Mouse (Mus musculus) hindbrain, postnatal 0 days (tissue): ENCODE data around the gene 1700088E04Rik. TPM values are rescaled to one million over a fixed set of nuclear protein-coding genes. Genes with fewer than 3 reads are reported as not detected.

Experiments used
- ATAC-seq: fragments of 200-750 bp; cut with Nextera tagmentation; 2 replicates; pipeline ENCODE4 v1.8.0; 2017; ENCODE audit warnings: mild to moderate bottlenecking, moderate TSS enrichment, moderate library complexity
- DNase-seq: peaks from one replicate; pipeline ENCODE4 v3.0.0-alpha.2; 2015; ENCODE audit warnings: low spot score
- H3K27ac ChIP-seq: fragments of 300-500 bp; sonication (generic); 2 replicates; pipeline ENCODE4 v1.5.1; 2014; ENCODE audit warnings: mild to moderate bottlenecking
- H3K27me3 ChIP-seq: fragments of 300-500 bp; sonication (generic); 2 replicates; pipeline ENCODE4 v1.6.1; 2014; ENCODE audit warnings: low read length, mixed read lengths; ENCODE audit not compliant: insufficient read depth
- H3K36me3 ChIP-seq: fragments of 300-500 bp; sonication (generic); 2 replicates; pipeline ENCODE4 v1.6.1; 2014; ENCODE audit warnings: low read length, mixed read lengths; ENCODE audit not compliant: insufficient read depth
- H3K4me1 ChIP-seq: fragments of 300-500 bp; sonication (generic); 2 replicates; pipeline ENCODE4 v1.6.1; 2014; ENCODE audit warnings: antibody characterized with exemption, low read length, mixed read lengths; ENCODE audit not compliant: insufficient read depth
- H3K4me2 ChIP-seq: fragments of 300-500 bp; sonication (generic); 2 replicates; pipeline ENCODE4 v1.6.1; 2014; ENCODE audit warnings: low read depth, mild to moderate bottlenecking, low read length, moderate library complexity, mixed read lengths
- H3K4me3 ChIP-seq: fragments of 300-500 bp; sonication (generic); 2 replicates; pipeline ENCODE4 v1.5.1; 2014; ENCODE audit warnings: low read length
- H3K9ac ChIP-seq: fragments of 300-500 bp; sonication (generic); replicated peaks from 2 replicates; pipeline ENCODE4 v1.6.1; 2014; ENCODE audit warnings: mild to moderate bottlenecking, low read length, moderate library complexity, mixed read lengths
- H3K9me3 ChIP-seq: fragments of 300-500 bp; sonication (generic); 2 replicates; pipeline ENCODE4 v1.6.1; 2016; ENCODE audit warnings: low read length, mixed read lengths
- CTCF ChIP-seq: IDR thresholded peaks from 2 replicates; pipeline ENCODE4 v1.5.1; 2016; ENCODE audit warnings: antibody characterized with exemption, control low read depth, low read depth
- WGBS: fragments of 180-500 bp; shearing (Covaris S2); extraction: QIAGEN DNeasy Blood & Tissue Kit; methylation state at CpG from one replicate; pipeline ENCODE4 v1.1.7; 2014; 5-methylcytosine and 5-hydroxymethylcytosine counted together
- polyA plus RNA-seq: library from polyadenylated mRNA; unstranded; fragments of >200 nt; fragmentation: Nextera tagmentation; extraction: Ambion mirVana; gene quantifications from 2 replicates; pipeline ENCODE4 v1.2.1, GENCODE M21; 2015
- total RNA-seq: library from RNA; depleted of rRNA; stranded (reverse); fragments of >200 nt; gene quantifications from 2 replicates; pipeline ENCODE4 v1.2.3, GENCODE M21; 2014

The 1700088E04Rik gene
- total and polyA plus RNA-seq, 2 experiments from 2014 or later: 10.1 to 18.0 TPM

DNA sequence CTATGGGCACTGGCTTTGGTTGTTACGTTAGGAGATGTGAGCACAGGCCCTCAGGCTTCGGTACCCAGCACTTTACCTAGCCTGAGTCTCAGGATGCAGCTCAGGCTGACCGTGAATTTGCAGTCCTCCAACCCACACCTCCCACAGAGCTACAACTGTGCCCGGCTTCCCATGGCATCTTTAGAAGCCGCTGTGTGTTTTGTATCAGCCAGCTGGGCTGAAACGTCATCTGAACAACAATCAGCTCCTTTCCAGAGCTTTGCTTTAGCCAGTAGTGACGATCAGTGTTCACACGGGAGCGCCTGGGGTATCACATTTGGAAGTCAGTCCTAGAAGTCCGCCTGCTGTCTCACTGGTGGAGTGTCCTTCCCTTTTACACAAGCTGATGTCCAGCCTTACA is 37.8 kb downstream of the 1700088E04Rik start:
- Histone ChIP-seq H3K27ac (no peak overlapping the region), H3K4me1 (0 out of 2 replicates have a peak, but pooled peaks cover 3% of the 10 kb centered on the region), H3K27me3 (no peaks in the 10 kb centered on the region), H3K4me2 (no peak overlapping the region), H3K9ac (no peak overlapping the region), H3K36me3 (no peaks in the 10 kb centered on the region), H3K9me3 (no peaks in the 10 kb centered on the region), H3K4me3 (no peak overlapping the region)
- 54% methylated on average over 10 of the region's 10 CpGs for WGBS
- DNase-seq (no peak), ATAC-seq (no peak)
- TF ChIP-seq CTCF: no peak

DNA sequence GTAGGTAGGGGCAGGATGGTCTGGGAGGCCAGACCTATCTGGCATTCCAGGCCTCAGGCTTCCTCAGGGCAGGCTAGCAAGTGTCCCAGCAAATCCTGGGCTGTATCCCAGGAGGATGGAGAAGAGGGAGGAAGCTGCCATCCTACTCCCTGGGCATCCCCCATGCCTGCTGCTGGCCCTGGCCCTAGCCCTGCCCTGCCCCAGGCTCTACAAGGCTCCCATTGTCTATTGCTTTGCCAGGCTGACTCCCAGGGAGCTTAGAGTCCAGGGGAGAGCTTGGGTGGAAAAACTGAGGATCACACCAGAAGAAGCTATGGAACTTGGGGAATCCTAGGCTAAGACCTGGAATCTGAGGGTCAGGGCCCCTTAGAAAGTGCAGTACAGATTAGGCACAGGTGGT is 39.5 kb downstream of the 1700088E04Rik start:
- H3K27ac ChIP-seq: no peak overlapping the region
- 0 out of 2 replicates have a peak, but pooled peaks cover 3% of the 10 kb centered on the region for H3K4me1 ChIP-seq
- H3K4me2 ChIP-seq: no peak overlapping the region
- H3K9ac ChIP-seq: no peak overlapping the region
- no peaks in the 10 kb centered on the region for H3K36me3 ChIP-seq
- no peaks in the 10 kb centered on the region for H3K27me3 ChIP-seq
- ATAC-seq (no peak), DNase-seq (no peak)
- no peak for TF ChIP-seq CTCF
- H3K9me3 ChIP-seq: no peaks in the 10 kb centered on the region
- no peak overlapping the region for H3K4me3 ChIP-seq

DNA sequence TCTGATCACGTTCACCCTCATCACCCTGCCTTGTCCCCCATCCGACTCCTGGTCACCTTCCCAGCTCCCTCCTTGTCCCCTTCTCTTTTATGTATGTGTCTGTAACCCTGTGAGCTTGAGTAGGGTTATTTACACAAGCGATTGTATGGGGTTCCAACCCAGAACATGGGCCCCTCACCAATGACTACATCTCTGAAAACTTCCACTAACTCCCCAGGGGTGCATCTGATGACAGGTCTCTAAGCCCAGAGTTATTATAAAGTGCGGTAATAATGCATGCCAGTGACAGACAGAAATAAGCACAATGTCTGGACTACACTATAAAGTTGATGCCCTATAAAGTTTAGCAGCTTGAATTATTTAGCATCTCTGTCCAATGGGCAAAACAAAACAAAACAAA is 40.7 kb downstream of the 1700088E04Rik start:
- no peak for TF ChIP-seq CTCF
- Histone ChIP-seq H3K4me1 (0 out of 2 replicates have a peak, but pooled peaks cover 3% of the 10 kb centered on the region), H3K27me3 (no peaks in the 10 kb centered on the region), H3K4me3 (no peak overlapping the region), H3K9ac (no peak overlapping the region), H3K4me2 (no peak overlapping the region), H3K36me3 (0 out of 2 replicates have a peak, but pooled peaks cover 5% of the 10 kb centered on the region), H3K27ac (no peak overlapping the region), H3K9me3 (no peaks in the 10 kb centered on the region)
- no peak for DNase-seq
- no peak for ATAC-seq
- WGBS: 79% methylated on average over 4 of the region's 4 CpGs

DNA sequence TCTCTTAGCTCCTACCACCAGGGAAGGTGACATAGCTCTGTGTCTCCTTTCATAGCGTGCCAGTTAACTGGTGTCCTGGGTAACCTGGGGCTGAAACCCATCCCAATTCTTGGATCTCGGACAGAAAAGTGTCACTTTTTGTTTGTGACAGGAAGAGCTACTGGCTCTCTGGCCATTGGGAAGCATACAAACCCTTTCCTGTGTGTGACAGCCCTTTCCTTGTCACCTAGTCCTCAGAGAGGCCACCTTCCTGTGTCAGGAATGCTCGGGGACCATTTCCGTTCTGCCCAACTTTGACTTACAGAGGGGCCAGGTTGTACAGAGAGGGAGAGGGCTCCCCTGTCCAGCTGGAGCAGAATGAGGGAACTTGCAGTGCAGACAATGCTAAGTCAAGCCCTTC is 41.6 kb downstream of the 1700088E04Rik start:
- WGBS: 51% methylated on average over 4 of the region's 4 CpGs
- no peak overlapping the region for H3K9ac ChIP-seq
- peaks cover 11% of the 10 kb centered on the region; the same call in 1 of the 2 replicates for H3K36me3 ChIP-seq
- no peak for ATAC-seq
- no peak overlapping the region for H3K4me3 ChIP-seq
- H3K4me1 ChIP-seq: 0 out of 2 replicates have a peak, but pooled peaks cover 3% of the 10 kb centered on the region
- no peak for TF ChIP-seq CTCF
- DNase-seq: no peak
- no peaks in the 10 kb centered on the region for H3K9me3 ChIP-seq
- H3K27me3 ChIP-seq: no peaks in the 10 kb centered on the region
- no peak overlapping the region for H3K27ac ChIP-seq
- no peak overlapping the region for H3K4me2 ChIP-seq

DNA sequence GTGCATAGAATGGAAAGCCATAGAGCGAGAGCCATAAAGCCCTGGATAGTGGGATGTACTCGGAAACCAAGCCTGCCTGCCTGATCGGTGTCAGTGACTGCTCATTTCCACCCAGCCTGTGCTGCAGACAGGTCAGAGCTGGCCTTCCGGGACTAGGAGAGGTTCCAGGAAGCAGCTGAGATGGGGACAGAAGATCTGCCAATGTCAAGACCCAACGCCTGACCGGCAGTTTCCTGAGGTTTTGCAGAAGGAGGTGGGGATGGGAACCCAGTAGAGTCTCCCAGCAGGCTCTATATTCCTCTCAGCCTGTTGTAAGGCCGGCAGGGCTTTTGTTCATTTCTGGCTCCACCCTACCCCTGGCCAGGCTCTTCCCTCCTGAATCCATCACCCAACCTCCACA is 42.2 kb downstream of the 1700088E04Rik start:
- no peaks in the 10 kb centered on the region for H3K27me3 ChIP-seq
- H3K4me1 ChIP-seq: 0 out of 2 replicates have a peak, but pooled peaks cover 3% of the 10 kb centered on the region
- no peaks in the 10 kb centered on the region for H3K9me3 ChIP-seq
- peaks cover 17% of the 10 kb centered on the region; the same call in 1 of the 2 replicates for H3K36me3 ChIP-seq
- DNase-seq (peak; percentile 9), ATAC-seq (no peak)
- 47% methylated on average over 7 of the region's 7 CpGs for WGBS
- H3K4me3 ChIP-seq: no peak overlapping the region
- no peak for TF ChIP-seq CTCF
- no peak overlapping the region for H3K9ac ChIP-seq
- no peak overlapping the region for H3K4me2 ChIP-seq
- no peak overlapping the region for H3K27ac ChIP-seq

DNA sequence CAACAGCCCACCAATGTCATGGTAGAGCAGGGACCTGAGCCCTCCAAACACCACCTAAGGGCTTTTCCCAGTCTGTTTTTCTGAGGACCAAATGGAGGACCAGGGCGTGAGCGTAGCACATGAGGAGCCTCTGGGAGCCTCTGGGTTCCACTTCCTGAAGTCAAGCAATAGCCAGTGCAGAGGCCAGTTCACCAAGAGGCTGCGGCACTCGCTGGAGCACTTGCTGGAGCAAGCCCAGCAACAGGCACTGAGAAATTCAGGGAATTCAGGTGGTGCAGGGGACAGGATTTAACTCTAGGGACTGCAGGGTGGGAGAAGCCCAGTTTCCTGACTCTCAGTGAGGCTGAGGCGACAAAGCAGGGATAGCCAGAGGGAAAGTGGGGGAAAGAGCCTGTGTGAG is 42.8 kb downstream of the 1700088E04Rik start:
- Histone ChIP-seq H3K27ac (peak overlapping the region; percentile 71; the same call in 1 of the 2 replicates), H3K9ac (no peak overlapping the region), H3K4me2 (no peak overlapping the region), H3K27me3 (no peaks in the 10 kb centered on the region), H3K36me3 (peaks cover 23% of the 10 kb centered on the region; the same call in 1 of the 2 replicates), H3K9me3 (no peaks in the 10 kb centered on the region), H3K4me3 (no peak overlapping the region), H3K4me1 (0 out of 2 replicates have a peak, but pooled peaks cover 3% of the 10 kb centered on the region)
- DNase-seq: no peak
- ATAC-seq: no peak
- 62% methylated on average over 5 of the region's 5 CpGs for WGBS
- TF ChIP-seq CTCF: no peak

DNA sequence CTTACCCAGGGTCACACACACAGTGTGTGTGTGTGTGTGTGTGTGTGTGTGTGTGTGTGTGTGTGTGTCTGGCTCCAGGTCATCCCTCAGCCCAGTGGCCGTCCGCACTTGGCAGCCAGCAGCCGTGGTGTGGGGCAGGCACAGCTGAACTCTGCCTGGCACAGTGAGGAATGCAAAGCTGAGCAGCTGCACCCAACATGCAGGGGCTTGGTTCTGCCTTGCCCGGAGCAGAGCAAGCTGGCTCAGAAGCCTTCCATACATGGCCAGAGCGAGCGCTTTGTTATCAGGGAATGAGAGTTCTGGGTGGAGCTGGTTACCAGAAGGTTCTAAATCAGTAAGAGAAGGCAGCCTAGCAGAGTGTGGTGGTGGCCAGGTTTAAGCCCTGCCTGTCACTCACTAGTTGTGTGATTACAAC is 43.4 kb downstream of the 1700088E04Rik start:
- Histone ChIP-seq H3K9me3 (no peaks in the 10 kb centered on the region), H3K9ac (no peak overlapping the region), H3K4me3 (no peak overlapping the region), H3K27ac (peak overlapping the region; percentile 71; the same call in 1 of the 2 replicates), H3K27me3 (no peaks in the 10 kb centered on the region), H3K36me3 (peaks cover 24% of the 10 kb centered on the region; the same call in 1 of the 2 replicates), H3K4me1 (0 out of 2 replicates have a peak, but pooled peaks cover 3% of the 10 kb centered on the region), H3K4me2 (no peak overlapping the region)
- peak; percentile 90 for ATAC-seq
- WGBS: 39% methylated on average over 6 of the region's 6 CpGs
- DNase-seq: peak; percentile 67
- TF ChIP-seq CTCF: no peak
